Mouse (Mus musculus): ENCODE results near the gene Dlx1.

DNA sequence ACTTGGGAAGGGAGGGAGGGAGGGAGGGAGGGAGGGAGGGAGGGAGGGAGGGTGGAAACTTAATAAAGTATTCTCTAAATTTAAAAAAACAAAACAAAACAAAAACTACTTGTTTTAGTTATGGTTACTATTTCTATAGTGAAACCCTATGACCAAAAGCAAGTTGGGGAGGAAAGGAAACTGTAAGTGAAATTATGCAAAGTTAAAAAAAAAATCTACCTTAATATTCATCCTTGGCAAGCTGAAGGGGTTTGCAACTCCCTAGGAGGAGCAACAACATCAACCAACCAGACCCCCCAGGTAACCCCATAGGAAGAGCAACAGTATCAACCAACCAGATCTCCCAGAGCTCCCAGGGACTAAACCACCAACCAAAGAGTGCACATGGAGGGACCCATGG lies 36.6 kb upstream of the Dlx1 start:
- no peak for TF ChIP-seq CTCF (IDR thresholded peaks at IDR 0.05; ENCODE audit: low read depth)
- no peak for TF ChIP-seq EP300 (IDR thresholded peaks at IDR 0.05; ENCODE audit: low read depth)

All from heart, postnatal 0 days (tissue).